Mouse (Mus musculus) liver, embryonic 12.5 days (tissue): Measurements from ENCODE around the gene Zfhx3. TPM values are rescaled to one million over a fixed set of nuclear protein-coding genes. Genes with fewer than 3 reads are reported as not detected.

Experiments used
- ATAC-seq: fragments of 200-750 bp; cut with Nextera tagmentation; 2 replicates; pipeline ENCODE4 v1.8.0; 2017; ENCODE audit warnings: moderate number of reproducible peaks, mild to moderate bottlenecking, moderate library complexity
- H3K27ac ChIP-seq: fragments of 300-500 bp; sonication (generic); 2 replicates; pipeline ENCODE4 v1.5.1; 2016; ENCODE audit warnings: mild to moderate bottlenecking
- H3K27me3 ChIP-seq: fragments of 300-500 bp; sonication (generic); replicated peaks from 2 replicates; pipeline ENCODE4 v1.6.1; 2016; ENCODE audit warnings: mild to moderate bottlenecking, moderate library complexity
- H3K36me3 ChIP-seq: fragments of 300-500 bp; sonication (generic); 2 replicates; pipeline ENCODE4 v1.6.1; 2016; ENCODE audit warnings: mild to moderate bottlenecking, moderate library complexity
- H3K4me1 ChIP-seq: fragments of 300-500 bp; sonication (generic); 2 replicates; pipeline ENCODE4 v1.6.1; 2016
- H3K4me2 ChIP-seq: fragments of 300-500 bp; sonication (generic); 2 replicates; pipeline ENCODE4 v1.6.1; 2016; ENCODE audit warnings: mild to moderate bottlenecking, moderate library complexity
- H3K4me3 ChIP-seq: fragments of 300-500 bp; sonication (generic); 2 replicates; pipeline ENCODE4 v1.5.1; 2016; ENCODE audit warnings: mild to moderate bottlenecking, moderate library complexity
- H3K9ac ChIP-seq: fragments of 300-500 bp; sonication (generic); 2 replicates; pipeline ENCODE4 v1.6.1; 2016; ENCODE audit warnings: mild to moderate bottlenecking, moderate library complexity
- H3K9me3 ChIP-seq: fragments of 300-500 bp; sonication (generic); replicated peaks from 2 replicates; pipeline ENCODE4 v1.6.1; 2016; ENCODE audit warnings: mild to moderate bottlenecking, moderate library complexity
- whole genome bisulfite sequencing: fragments of 180-500 bp; shearing (Covaris S2); methylation state at CpG from one replicate; pipeline ENCODE4 v1.1.7; 2016; ENCODE audit not compliant: insufficient replicate concordance; 5-methylcytosine and 5-hydroxymethylcytosine counted together
- polyA plus RNA-seq: library from polyadenylated mRNA; unstranded; fragments of >200 nt; fragmentation: Nextera tagmentation; extraction: Ambion mirVana; gene quantifications from 2 replicates; pipeline ENCODE4 v1.2.1, GENCODE M21; 2016

Gene Zfhx3
- polyA plus RNA-seq, 1 experiment from 2014 or later = 2.4 TPM

DNA sequence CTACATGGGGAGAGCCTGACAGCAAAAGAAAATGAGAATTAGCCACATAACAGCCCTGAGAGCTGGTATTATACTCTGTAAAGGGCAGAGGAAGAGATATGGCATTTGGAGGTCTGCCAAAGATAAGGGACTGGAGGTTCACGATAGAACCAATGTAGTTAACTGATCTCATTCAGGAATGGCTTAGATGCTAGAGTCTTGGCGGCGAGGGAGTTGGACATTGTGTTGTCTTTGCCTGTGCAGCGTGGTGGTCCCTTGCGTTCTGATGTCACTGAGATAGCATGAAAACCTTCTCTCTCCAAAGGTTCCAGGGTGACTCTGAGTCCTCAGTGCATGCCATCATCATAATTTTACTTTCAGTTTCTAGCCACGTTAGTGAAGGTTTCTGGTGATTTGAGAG is 657.1 kb downstream of the Zfhx3 start:
- peak; percentile 88 for ATAC-seq

DNA sequence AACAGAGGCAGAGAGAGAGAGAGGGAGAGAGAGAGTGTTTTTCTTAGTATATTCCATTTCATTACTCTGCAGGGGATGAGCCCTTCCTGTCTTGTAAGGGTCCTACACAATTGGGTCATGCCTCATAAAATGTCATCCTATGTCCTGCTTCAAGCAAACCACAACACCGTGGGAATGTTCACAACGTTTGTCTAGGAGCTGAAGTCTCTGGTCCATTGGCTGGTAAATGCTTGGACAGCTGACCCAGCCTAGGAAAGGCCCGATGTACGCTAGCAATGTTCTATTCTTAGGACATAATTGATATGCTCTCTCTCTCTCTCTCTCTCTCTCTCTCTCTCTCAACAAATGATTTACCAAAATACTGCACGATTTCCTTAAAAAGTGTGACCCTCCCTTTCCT is 666.2 kb downstream of the Zfhx3 start:
- WGBS = 53% methylated on average over 5 of the region's 5 CpGs
- Histone ChIP-seq H3K27ac (no peak overlapping the region), H3K36me3 (no peaks in the 10 kb centered on the region), H3K9me3 (no peaks in the 10 kb centered on the region), H3K27me3 (peaks cover 3% of the 10 kb centered on the region; the same call in 1 of the 2 replicates), H3K9ac (no peak overlapping the region), H3K4me3 (no peak overlapping the region), H3K4me2 (no peak overlapping the region), H3K4me1 (peaks cover 32% of the 10 kb centered on the region)
- ATAC-seq = no peak

More for the DNA sequence above, 657.1 kb downstream of the Zfhx3 start:
- Histone ChIP-seq H3K27me3 (no peaks in the 10 kb centered on the region), H3K4me2 (peak overlapping the region; percentile 55), H3K27ac (no peak overlapping the region), H3K4me3 (peak overlapping the region; percentile 30; the same call in 1 of the 2 replicates), H3K9ac (no peak overlapping the region), H3K4me1 (peaks cover 29% of the 10 kb centered on the region), H3K36me3 (no peaks in the 10 kb centered on the region), H3K9me3 (no peaks in the 10 kb centered on the region)
- WGBS = 16% methylated on average over 6 of the region's 6 CpGs

DNA sequence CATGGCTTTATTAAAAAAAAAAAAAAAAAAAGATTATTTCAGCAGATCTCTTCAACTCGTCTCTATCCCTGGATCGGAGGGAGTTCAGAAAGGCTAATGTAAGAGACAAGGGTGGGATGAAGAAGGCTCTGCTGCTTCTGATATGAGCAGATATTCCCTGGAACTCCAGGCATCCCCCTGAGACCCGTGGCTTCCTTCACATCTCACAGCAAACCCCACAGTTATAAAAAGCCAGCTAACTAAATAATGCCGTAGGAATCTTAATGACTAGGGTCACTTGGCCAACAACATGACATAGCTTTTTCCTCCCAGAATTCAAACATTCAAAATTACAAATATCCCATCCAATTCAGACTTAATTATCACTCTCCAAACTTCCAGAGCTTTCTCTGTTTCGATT is 666.7 kb downstream of the Zfhx3 start:
- 65% methylated on average over 5 of the region's 5 CpGs for WGBS
- peaks cover 32% of the 10 kb centered on the region for H3K4me1 ChIP-seq
- no peak for ATAC-seq
- H3K4me2 ChIP-seq = no peak overlapping the region
- no peak overlapping the region for H3K27ac ChIP-seq
- peaks cover 3% of the 10 kb centered on the region; the same call in 1 of the 2 replicates for H3K27me3 ChIP-seq
- H3K9ac ChIP-seq = no peak overlapping the region
- no peaks in the 10 kb centered on the region for H3K9me3 ChIP-seq
- H3K4me3 ChIP-seq = no peak overlapping the region
- no peaks in the 10 kb centered on the region for H3K36me3 ChIP-seq

DNA sequence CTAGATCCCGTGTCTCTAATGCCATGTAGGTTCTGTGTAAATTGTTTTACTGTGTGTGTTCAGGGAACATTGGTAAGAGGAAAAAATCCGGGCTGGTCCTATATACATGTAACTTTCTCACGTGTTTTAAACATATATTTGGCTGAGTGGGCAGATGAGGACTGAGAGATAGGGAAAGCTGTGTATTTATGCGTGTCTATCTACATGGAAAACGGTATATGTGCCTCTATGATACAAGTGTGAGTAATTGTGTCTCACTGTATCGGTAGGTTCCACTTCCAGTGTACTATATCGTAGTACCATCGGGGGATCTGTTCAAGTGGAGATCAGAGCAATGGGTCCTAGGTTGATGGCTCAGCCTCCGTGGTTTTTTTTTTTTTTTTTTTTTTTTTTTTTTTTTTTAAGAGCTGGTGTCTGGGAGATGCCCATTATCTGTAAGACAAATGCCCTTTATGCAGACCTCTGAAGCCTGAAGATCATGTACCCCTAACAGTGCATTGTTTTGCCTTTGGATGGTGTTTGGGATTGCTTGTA is 668.8 kb downstream of the Zfhx3 start:
- Histone ChIP-seq H3K27me3 (peaks cover 3% of the 10 kb centered on the region; the same call in 1 of the 2 replicates), H3K36me3 (no peaks in the 10 kb centered on the region), H3K4me1 (peaks cover 31% of the 10 kb centered on the region), H3K9ac (no peak overlapping the region), H3K4me3 (no peak overlapping the region), H3K9me3 (no peaks in the 10 kb centered on the region), H3K27ac (no peak overlapping the region), H3K4me2 (no peak overlapping the region)
- ATAC-seq = no peak
- WGBS = 51% methylated on average over 9 of the region's 9 CpGs

DNA sequence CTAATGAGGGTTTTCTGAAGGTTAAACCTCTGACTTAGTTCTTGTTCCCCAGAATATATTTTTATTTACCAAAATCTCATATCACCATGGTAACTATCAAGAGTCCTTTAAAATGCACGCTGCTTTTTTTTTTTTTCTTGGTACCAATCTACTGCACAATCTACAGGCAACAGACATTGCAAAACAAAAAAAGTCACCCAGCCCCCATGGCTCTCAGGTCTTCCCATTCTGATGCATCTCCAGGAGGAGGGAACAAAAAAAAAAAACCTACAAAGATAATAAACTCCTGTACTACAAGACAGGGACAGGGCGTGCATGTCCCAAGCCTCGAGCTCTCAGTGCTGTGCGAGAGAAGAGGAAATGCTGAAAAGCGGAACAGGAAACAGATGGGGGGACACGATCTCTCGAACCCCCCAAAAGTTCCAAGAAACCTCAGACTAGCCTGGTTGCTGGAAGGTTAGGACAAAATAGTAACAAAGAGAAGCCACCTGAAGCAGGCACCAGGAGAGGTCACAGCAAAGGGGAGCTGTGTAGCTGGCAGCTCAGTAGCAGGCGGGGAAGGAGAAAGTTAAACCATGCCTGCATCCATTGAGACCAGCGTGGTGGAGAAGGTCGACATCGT is 669.5 kb downstream of the Zfhx3 start:
- peak overlapping the region; percentile 13; the same call in 1 of the 2 replicates for H3K4me3 ChIP-seq
- 10% methylated on average over 11 of the region's 11 CpGs for WGBS

DNA sequence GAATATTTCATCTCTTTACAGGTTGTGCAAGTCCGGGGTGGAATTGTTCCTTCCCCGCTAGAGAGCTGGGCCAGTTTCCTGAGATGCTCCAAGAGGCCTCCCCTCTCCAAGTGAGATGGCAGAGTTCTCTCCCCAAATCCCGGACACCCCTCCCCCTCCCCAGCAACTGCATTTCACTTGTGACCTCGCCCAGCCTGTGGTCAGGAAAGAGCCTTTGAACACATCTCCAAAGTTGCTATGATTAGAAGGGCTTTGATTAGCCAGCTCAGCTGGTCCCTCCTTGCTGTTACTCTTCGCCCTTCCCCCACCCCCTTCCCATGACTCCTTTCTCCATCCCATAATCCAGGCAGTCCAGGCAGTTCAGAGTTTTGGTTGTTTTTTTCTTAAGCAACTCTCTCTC is 670.4 kb downstream of the Zfhx3 start:
- H3K27ac ChIP-seq = no peak overlapping the region
- peak overlapping the region; percentile 56 for H3K4me2 ChIP-seq

More for the DNA sequence above, 669.5 kb downstream of the Zfhx3 start:
- Histone ChIP-seq H3K9ac (no peak overlapping the region), H3K27ac (0 out of 2 replicates have a peak overlapping the region, but pooled peaks have one; percentile 14), H3K9me3 (no peaks in the 10 kb centered on the region), H3K36me3 (no peaks in the 10 kb centered on the region), H3K27me3 (peaks cover 3% of the 10 kb centered on the region; the same call in 1 of the 2 replicates), H3K4me1 (peaks cover 24% of the 10 kb centered on the region), H3K4me2 (peak overlapping the region; percentile 56)
- ATAC-seq = peak; percentile 47; the same call in 1 of the 2 replicates

DNA sequence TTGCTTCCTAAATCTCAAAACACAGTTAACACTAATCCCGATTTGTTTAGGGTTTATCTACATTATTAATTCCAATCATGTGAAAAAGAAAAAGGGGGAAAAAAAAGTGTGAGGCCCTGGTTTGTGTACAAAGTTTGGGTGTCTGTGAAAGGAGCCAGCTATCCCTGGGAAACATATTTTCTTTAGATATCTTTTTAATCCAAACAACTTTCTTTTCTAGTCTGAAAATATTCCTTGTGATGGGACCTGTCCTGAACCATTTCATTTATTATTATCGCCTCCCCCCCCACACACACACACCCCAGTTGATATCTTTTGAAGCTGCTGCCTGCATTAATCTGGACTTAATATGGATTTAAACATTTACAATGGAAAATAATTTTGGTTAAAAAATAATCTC is 670.8 kb downstream of the Zfhx3 start:
- no peak overlapping the region for H3K4me3 ChIP-seq
- peaks cover 2% of the 10 kb centered on the region; the same call in 1 of the 2 replicates for H3K27me3 ChIP-seq
- H3K4me2 ChIP-seq = no peak overlapping the region
- ATAC-seq = no peak
- H3K9ac ChIP-seq = no peak overlapping the region
- no peak overlapping the region for H3K27ac ChIP-seq
- no peaks in the 10 kb centered on the region for H3K36me3 ChIP-seq
- 53% methylated on average over 2 of the region's 2 CpGs for WGBS
- no peaks in the 10 kb centered on the region for H3K9me3 ChIP-seq
- H3K4me1 ChIP-seq = peaks cover 22% of the 10 kb centered on the region

More for the DNA sequence above, 670.4 kb downstream of the Zfhx3 start:
- Histone ChIP-seq H3K4me3 (no peak overlapping the region), H3K9ac (no peak overlapping the region), H3K9me3 (no peaks in the 10 kb centered on the region), H3K4me1 (peaks cover 22% of the 10 kb centered on the region), H3K36me3 (no peaks in the 10 kb centered on the region), H3K27me3 (peaks cover 3% of the 10 kb centered on the region; the same call in 1 of the 2 replicates)
- 21% methylated on average over 5 of the region's 5 CpGs for WGBS
- no peak for ATAC-seq

DNA sequence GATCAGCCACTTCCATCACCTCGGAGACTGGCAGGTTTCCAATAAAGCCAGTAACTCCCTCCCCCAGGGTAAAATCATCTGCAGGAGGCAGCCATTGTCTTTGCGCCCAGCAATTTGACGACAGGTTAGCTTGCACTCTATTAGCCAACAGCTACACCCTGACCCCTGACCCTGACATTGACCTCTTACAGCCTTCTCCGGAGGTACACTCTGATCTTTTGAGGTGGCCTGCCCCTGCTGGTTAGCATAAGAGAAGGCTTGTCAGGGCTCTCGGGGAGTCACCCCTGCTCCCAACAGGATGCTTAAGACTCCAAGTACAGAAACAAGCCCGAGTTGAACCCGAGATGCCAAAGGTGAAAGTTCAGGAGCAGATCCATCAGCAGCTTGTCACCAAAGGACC is 678.9 kb downstream of the Zfhx3 start:
- no peaks in the 10 kb centered on the region for H3K36me3 ChIP-seq
- H3K9me3 ChIP-seq = no peaks in the 10 kb centered on the region
- no peak overlapping the region for H3K4me3 ChIP-seq
- 53% methylated on average over 7 of the region's 7 CpGs for WGBS
- H3K4me2 ChIP-seq = no peak overlapping the region
- no peaks in the 10 kb centered on the region for H3K27me3 ChIP-seq
- no peak overlapping the region for H3K9ac ChIP-seq
- no peak overlapping the region for H3K27ac ChIP-seq
- ATAC-seq = no peak
- no peaks in the 10 kb centered on the region for H3K4me1 ChIP-seq

DNA sequence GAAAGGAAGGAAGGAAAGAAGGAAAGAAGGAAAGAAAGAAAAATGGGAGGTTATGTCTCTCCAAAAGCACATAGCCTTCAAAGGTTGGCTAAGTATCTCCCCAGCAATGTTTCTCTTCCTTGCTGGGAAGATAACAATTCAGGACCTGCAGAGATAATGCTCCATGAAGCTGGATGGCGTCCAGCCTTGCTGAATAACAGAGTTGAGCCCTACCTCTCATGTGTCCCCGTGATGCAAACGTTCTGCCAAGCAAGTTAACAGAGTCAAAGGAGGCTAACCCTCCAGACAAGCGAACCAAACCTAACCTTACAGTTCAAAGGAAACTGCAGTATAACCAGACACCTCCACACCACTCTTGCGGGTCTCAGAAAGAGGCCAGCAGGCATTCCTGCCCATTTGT is 681.2 kb downstream of the Zfhx3 start:
- H3K27ac ChIP-seq = no peak overlapping the region
- 50% methylated on average over 5 of the region's 5 CpGs for WGBS

DNA sequence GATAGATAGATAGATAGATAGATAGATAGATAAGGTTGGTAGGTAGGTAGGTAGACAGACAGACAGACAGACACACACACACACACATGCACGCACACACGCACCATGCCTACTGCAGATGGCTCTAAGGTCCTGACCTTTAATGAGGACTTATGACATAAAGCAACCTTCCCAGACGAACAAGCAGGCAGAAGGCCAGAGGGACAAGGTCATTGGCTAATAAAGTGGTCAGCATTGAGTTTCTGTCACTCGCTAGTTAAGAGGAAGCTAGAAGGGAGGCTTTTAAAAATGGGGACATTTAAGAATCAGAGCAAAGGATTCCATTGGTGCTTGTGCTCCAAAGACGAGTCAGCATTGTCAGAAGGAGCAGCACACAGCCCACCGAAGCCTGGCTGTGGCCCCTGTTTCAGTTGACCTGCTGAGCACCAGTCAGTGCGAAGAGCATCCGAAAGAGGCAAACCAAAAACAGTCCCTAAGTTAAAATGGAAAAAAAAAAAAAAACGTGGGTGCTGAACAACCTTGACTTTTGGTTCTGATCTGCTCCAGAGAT is 683.2 kb downstream of the Zfhx3 start:
- 60% methylated on average over 9 of the region's 9 CpGs for WGBS
- H3K9me3 ChIP-seq = no peaks in the 10 kb centered on the region
- H3K4me3 ChIP-seq = no peak overlapping the region
- no peaks in the 10 kb centered on the region for H3K27me3 ChIP-seq
- no peak for ATAC-seq
- H3K36me3 ChIP-seq = no peaks in the 10 kb centered on the region
- H3K27ac ChIP-seq = no peak overlapping the region
- H3K4me2 ChIP-seq = no peak overlapping the region
- H3K4me1 ChIP-seq = no peaks in the 10 kb centered on the region
- no peak overlapping the region for H3K9ac ChIP-seq

More for the DNA sequence above, 681.2 kb downstream of the Zfhx3 start:
- Histone ChIP-seq H3K9ac (no peak overlapping the region), H3K4me1 (no peaks in the 10 kb centered on the region), H3K4me3 (no peak overlapping the region), H3K36me3 (no peaks in the 10 kb centered on the region), H3K27me3 (no peaks in the 10 kb centered on the region), H3K9me3 (no peaks in the 10 kb centered on the region), H3K4me2 (no peak overlapping the region)
- no peak for ATAC-seq

DNA sequence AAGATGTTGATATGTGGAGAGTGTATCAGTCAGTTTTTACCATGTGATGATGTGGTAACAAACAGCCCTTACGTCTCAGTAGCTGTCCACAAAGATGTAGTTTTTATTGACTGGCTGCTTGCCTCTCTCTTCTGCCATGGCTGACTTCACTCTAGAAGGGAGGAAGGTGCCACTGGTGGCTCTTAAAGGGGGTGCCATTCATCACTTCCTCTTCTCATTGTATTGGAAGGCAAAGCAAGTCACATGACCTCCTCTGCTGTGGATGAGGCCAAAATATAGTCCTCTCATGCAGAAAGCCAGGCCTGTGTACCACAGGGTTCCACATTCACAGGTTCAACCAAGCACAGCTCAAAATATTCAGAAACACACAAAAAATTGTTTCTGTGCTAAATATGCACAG is 688.6 kb downstream of the Zfhx3 start:
- H3K36me3 ChIP-seq = no peaks in the 10 kb centered on the region
- no peak overlapping the region for H3K27ac ChIP-seq
- H3K27me3 ChIP-seq = no peaks in the 10 kb centered on the region
- no peak overlapping the region for H3K9ac ChIP-seq
- no peak for ATAC-seq
- 73% methylated on average over 1 of the region's 1 CpGs for WGBS
- H3K4me1 ChIP-seq = no peaks in the 10 kb centered on the region
- H3K4me2 ChIP-seq = no peak overlapping the region
- H3K9me3 ChIP-seq = no peaks in the 10 kb centered on the region
- no peak overlapping the region for H3K4me3 ChIP-seq

DNA sequence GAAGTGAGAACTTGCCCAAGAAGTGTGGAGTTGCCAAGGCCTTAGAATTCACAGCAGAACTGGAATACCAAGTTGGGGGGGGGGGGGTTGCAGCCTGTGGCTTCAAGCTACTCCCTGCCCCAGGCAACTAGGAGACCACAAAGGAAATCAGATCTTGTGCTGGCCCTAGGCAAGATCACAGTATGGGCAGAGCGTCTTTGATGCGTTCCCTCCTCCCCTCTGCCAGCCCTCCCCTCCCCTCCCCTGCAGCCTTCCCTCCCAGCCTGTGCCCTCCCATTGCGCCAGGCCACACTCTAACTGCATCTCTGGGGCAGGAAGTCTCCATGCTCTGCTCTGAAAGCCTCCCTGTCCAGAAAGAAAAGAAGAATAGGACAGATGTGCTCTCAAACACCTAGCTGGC is 691.8 kb downstream of the Zfhx3 start:
- H3K27ac ChIP-seq = no peak overlapping the region
- H3K36me3 ChIP-seq = no peaks in the 10 kb centered on the region
- H3K4me2 ChIP-seq = no peak overlapping the region
- no peaks in the 10 kb centered on the region for H3K27me3 ChIP-seq
- no peak for ATAC-seq
- H3K4me3 ChIP-seq = no peak overlapping the region
- no peaks in the 10 kb centered on the region for H3K9me3 ChIP-seq
- WGBS = 33% methylated on average over 1 of the region's 3 CpGs
- H3K4me1 ChIP-seq = no peaks in the 10 kb centered on the region
- no peak overlapping the region for H3K9ac ChIP-seq
